Mouse (Mus musculus) kidney, adult 2 months (tissue): ENCODE data around the gene Syne3.

Experiments used
- CTCF ChIP-seq: fragments of 200-500 bp; conservative IDR thresholded peaks from 2 replicates; pipeline ENCODE4 v1.5.1; 2011; ENCODE audit warnings: low read depth, mild to moderate bottlenecking, control low read depth, low read length, moderate library complexity, mixed read lengths; ENCODE audit not compliant: insufficient read depth, insufficient read length
- POLR2A ChIP-seq: fragments of 200-500 bp; IDR thresholded peaks from one replicate; pipeline ENCODE4 v1.6.1; 2011; ENCODE audit warnings: low read depth, low read length, control low read depth

DNA sequence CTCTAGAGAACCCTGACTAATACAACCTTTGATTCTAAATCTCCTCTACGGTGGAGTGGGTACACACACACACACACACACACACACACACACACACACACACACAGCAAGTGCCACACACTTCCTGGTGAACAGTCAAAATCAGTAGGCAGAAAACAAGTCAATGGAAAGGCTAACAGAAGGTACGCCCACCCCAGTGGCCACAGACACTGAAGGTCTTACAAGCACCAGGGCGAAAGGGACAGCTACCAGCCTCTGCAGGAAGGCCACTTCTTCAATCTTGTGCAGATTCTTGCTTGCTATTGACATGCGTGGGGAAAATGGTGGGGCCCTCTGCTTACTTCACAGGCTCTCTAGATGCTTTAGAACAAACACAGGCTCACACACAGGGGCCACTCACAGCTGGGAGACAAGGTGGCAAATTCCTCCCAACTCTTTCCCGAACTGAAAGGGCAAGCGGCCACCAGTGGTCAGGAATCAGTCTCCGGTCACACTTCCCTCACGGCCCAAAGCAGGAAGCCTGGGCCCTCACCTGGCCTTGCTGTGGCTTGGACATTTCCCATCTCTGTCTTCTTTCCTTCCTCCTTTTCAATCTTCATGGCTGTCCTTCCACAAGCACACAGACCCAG lies 11.9 kb upstream of the Syne3 start:
- TF ChIP-seq CTCF = no peak
- no peak for TF ChIP-seq POLR2A
